Mouse (Mus musculus) cerebral cortex, adult 2 months (tissue): ENCODE measurements around the gene Shq1.

Source experiments
- WGBS: fragments of 180-500 bp; shearing (Covaris S2); methylation state at CpG from one replicate; pipeline ENCODE4 v1.1.7; 2018; 5-methylcytosine and 5-hydroxymethylcytosine counted together

Shq1 gene

GRCm38 (mm10) chr6:100670880-100671344, at the start of gene Shq1:
Gene Shq1, minus strand, starts transcription at chr6:100671157.
- WGBS = under 1% methylated on average over 49 of the region's 49 CpGs

GRCm38 (mm10) chr6:100720098-100720501, 49.1 kb upstream of the Shq1 start:
- 78% methylated on average over 6 of the region's 6 CpGs for WGBS

GRCm38 (mm10) chr6:100716817-100717216, 45.9 kb upstream of the Shq1 start:
- WGBS = 82% methylated on average over 8 of the region's 8 CpGs

GRCm38 (mm10) chr6:100716152-100716551, 45.2 kb upstream of the Shq1 start:
- WGBS = 79% methylated on average over 7 of the region's 7 CpGs

- 89% methylated on average over 8 of the region's 8 CpGs for WGBS
Measured at GRCm38 (mm10) chr6:100715296-100715828, 44.4 kb upstream of the Shq1 start.

- WGBS = 95% methylated on average over 5 of the region's 5 CpGs
Measured at GRCm38 (mm10) chr6:100710866-100711265, 39.9 kb upstream of the Shq1 start.

- 28% methylated on average over 4 of the region's 4 CpGs for WGBS
Measured at GRCm38 (mm10) chr6:100710170-100710569, 39.2 kb upstream of the Shq1 start.

GRCm38 (mm10) chr6:100709483-100709882, 38.5 kb upstream of the Shq1 start:
- WGBS = 31% methylated on average over 7 of the region's 7 CpGs

- WGBS = 73% methylated on average over 9 of the region's 9 CpGs
Measured at GRCm38 (mm10) chr6:100708996-100709395, 38.0 kb upstream of the Shq1 start.

GRCm38 (mm10) chr6:100708248-100708647, 37.3 kb upstream of the Shq1 start:
- 85% methylated on average over 1 of the region's 1 CpGs for WGBS

- WGBS = 76% methylated on average over 7 of the region's 7 CpGs
Measured at GRCm38 (mm10) chr6:100707557-100707956, 36.6 kb upstream of the Shq1 start.

GRCm38 (mm10) chr6:100706861-100707260, 35.9 kb upstream of the Shq1 start:
- 92% methylated on average over 6 of the region's 6 CpGs for WGBS

GRCm38 (mm10) chr6:100705366-100705811, 34.4 kb upstream of the Shq1 start:
- WGBS = 8% methylated on average over 15 of the region's 15 CpGs

GRCm38 (mm10) chr6:100704574-100705365, 33.8 kb upstream of the Shq1 start, which contains the start of gene Gxylt2:
Gene Gxylt2, plus strand, starts transcription at chr6:100704734.
- under 1% methylated on average over 77 of the region's 77 CpGs for WGBS

- 35% methylated on average over 8 of the region's 8 CpGs for WGBS
Measured at GRCm38 (mm10) chr6:100704197-100704573, 33.2 kb upstream of the Shq1 start.

GRCm38 (mm10) chr6:100700774-100701173, 29.8 kb upstream of the Shq1 start:
- WGBS = 56% methylated on average over 5 of the region's 5 CpGs

GRCm38 (mm10) chr6:100699986-100700385, 29.0 kb upstream of the Shq1 start:
- 92% methylated on average over 5 of the region's 5 CpGs for WGBS

- 87% methylated on average over 2 of the region's 2 CpGs for WGBS
Measured at GRCm38 (mm10) chr6:100686341-100686740, 15.4 kb upstream of the Shq1 start.

GRCm38 (mm10) chr6:100678636-100679035, 7.7 kb upstream of the Shq1 start:
- 100% methylated on average over 2 of the region's 2 CpGs for WGBS

- WGBS = 88% methylated on average over 7 of the region's 7 CpGs
Measured at GRCm38 (mm10) chr6:100676461-100676860, 5.5 kb upstream of the Shq1 start.

- 22% methylated on average over 6 of the region's 6 CpGs for WGBS
Measured at GRCm38 (mm10) chr6:100674974-100675373, 4.0 kb upstream of the Shq1 start.

GRCm38 (mm10) chr6:100671401-100671800, 444 bp upstream of the Shq1 start:
- 5% methylated on average over 7 of the region's 7 CpGs for WGBS

- under 1% methylated on average over 32 of the region's 32 CpGs for WGBS
Measured at GRCm38 (mm10) chr6:100670370-100670841, 551 bp downstream of the Shq1 start.
